Mouse (Mus musculus) liver, embryonic 14.5 days (tissue): Measurements from ENCODE around the gene Ptcd3.

Experiments used
- CTCF ChIP-seq: IDR thresholded peaks from 2 replicates; pipeline ENCODE4 v1.5.1; 2016; ENCODE audit warnings: antibody characterized with exemption, low read depth, control low read depth
- EP300 ChIP-seq: IDR thresholded peaks from 2 replicates; pipeline ENCODE4 v1.6.1; 2016; ENCODE audit warnings: antibody characterized with exemption, low read depth

DNA sequence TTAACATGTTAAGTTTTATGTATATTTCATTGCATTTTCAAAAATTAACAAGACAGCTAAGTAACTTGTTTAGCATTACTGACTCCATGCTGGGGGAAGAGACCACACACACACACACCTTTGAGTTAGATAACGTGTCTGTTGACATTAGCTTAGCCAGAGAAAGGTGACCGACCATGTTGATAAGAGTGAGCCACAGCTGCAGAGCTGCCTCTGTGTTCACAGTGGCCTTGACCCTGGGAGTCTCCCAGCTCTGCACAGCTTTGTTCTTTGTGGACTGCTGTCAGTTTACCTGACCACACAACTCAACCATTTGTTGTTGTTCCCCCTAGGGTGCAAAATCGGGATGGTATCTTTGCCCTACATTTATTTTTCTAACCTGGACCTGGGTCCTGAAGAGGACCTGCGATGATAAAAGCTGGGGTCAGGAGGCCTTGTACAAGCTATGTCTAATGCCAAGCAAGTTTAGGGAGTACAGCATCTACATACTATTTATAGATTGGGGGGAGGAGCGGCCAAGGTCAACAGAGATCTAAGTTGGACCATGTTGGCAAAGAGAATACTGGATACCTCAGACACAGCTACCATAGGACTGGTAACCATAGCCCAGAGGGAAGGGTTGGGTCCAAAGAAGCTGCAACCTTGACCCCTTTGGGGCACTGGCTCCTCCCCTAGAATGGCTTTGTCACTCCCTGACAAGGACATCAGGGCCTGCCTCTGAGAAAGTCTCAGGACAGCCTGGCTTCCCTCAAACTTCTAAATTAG, 3.3 kb upstream of the Ptcd3 start:
- TF ChIP-seq CTCF (no peak), EP300 (no peak)
